Mouse (Mus musculus): ENCODE measurements around the gene Ndrg4.

DNA sequence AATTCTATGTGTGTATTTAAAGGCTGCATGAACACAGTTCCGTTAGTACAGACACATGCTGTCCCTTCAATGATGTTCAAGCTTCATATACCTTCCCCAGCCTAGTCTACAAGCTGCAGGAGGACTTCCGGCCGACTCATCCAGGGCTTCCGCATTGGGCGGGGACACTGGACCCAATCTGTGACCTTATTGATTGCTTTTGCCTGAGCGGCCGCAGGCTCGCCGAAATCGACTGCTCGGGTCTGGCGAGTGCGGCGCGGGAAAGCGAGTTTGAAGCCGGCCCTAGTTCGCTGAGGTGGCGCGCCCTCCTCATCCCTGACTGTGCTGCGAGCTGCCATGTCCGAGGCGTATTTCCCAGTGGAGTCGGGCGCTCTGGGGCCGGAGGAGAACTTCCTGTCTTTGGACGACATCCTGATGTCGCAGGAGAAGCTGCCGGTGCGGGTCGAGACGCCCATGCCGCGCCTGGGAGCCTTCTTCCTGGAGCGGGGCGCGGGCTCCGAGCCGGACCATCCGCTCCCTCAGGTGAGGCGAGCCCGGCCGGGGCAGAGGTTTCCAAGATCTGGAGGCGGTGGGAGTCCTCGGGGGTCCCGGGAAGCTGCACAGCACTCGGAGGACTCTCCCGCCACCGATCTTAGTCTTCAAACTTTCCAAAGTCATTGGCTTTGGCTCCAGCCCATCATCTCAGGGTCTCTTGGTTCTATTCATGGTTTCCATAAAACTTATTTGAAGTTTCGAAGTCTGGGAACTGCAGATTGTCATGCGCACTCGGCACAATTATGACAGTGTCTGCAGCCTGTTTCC lies 43.3 kb upstream of the Ndrg4 start, which contains the start of gene Gins3:
- TF ChIP-seq CTCF (IDR thresholded peaks at IDR 0.05; ENCODE audit: low read depth) (no peak), EP300 (IDR thresholded peaks at IDR 0.05; ENCODE audit: low read depth) (peak; percentile 60; the same call in 1 of the 2 replicates)

All from liver, postnatal 0 days (tissue).